Mouse (Mus musculus) forebrain, embryonic 12.5 days (tissue): ENCODE measurements around the gene Bub1. TPM values are rescaled to one million over a fixed set of nuclear protein-coding genes. Genes with fewer than 3 reads are reported as not detected.

Experiments
- ATAC-seq: fragments of 200-750 bp; cut with Nextera tagmentation; 2 replicates; pipeline ENCODE4 v1.8.0; 2017; ENCODE audit warnings: moderate TSS enrichment; ENCODE audit not compliant: low FRiP score
- H3K27ac ChIP-seq: fragments of 300-500 bp; sonication (generic); 2 replicates; pipeline ENCODE4 v1.5.1; 2016; ENCODE audit warnings: mild to moderate bottlenecking
- H3K27me3 ChIP-seq: fragments of 300-500 bp; sonication (generic); 2 replicates; pipeline ENCODE4 v1.6.1; 2016; ENCODE audit warnings: mild to moderate bottlenecking
- H3K36me3 ChIP-seq: fragments of 300-500 bp; sonication (generic); replicated peaks from 2 replicates; pipeline ENCODE4 v1.6.1; 2016; ENCODE audit warnings: mild to moderate bottlenecking
- H3K4me1 ChIP-seq: fragments of 300-500 bp; sonication (generic); 2 replicates; pipeline ENCODE4 v1.6.1; 2016
- H3K4me2 ChIP-seq: fragments of 300-500 bp; sonication (generic); 2 replicates; pipeline ENCODE4 v1.6.1; 2016; ENCODE audit warnings: mild to moderate bottlenecking, moderate library complexity
- H3K4me3 ChIP-seq: fragments of 300-500 bp; sonication (generic); replicated peaks from 2 replicates; pipeline ENCODE4 v1.5.1; 2016; ENCODE audit warnings: mild to moderate bottlenecking
- H3K9ac ChIP-seq: fragments of 300-500 bp; sonication (generic); 2 replicates; pipeline ENCODE4 v1.6.1; 2016; ENCODE audit warnings: mild to moderate bottlenecking
- H3K9me3 ChIP-seq: fragments of 300-500 bp; sonication (generic); 2 replicates; pipeline ENCODE4 v1.6.1; 2016
- WGBS: fragments of 180-500 bp; shearing (Covaris S2); methylation state at CpG from one replicate; pipeline ENCODE4 v1.1.7; 2016; 5-methylcytosine and 5-hydroxymethylcytosine counted together
- polyA plus RNA-seq: library from polyadenylated mRNA; unstranded; fragments of >200 nt; fragmentation: Nextera tagmentation; extraction: Ambion mirVana; gene quantifications from 2 replicates; pipeline ENCODE4 v1.2.1, GENCODE M21; 2016

Gene Bub1
- 75.3 and 83.4 TPM in 2 replicates for polyA plus RNA-seq

DNA sequence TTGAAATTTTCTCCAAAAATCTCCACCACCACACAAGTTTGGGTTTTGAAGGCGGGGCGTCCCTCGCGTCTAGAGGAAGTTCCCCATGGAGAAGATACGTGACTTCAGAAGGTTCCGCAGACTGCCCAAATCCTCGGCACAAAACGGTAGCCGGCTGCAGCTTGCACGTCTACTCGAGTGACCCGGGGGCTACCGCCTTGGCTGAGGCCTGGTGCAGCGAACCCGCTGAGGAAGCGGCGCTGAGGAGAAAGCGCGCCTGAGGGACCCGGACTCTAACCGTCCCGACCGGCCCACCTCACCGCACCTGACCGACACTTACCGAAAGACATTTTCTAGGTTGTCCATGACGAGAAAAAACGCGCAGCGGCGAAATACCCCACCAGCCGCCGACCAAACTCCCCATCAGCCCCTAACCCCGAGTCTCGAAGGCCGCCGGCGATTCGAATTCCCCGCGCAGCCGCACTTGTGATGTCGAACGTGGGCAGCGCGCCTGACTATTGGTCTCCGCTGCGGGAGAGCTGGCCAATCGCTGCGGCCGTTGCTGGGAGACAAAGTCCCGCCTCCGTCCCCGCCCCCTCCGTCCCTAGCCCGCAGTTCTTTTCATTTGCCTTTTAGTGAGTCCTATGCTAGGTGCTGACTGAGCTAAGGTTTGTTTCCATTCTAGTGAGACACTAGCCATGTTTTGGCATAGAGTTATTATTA is at the start of gene Bub1:
TSS of gene Bub1 (minus strand) at position 465 of the 702 bp plus-strand sequence.
- peak within 1 kb of the TSS; percentile 71 for H3K4me2 ChIP-seq
- peak within 1 kb of the TSS; percentile 77 for H3K4me3 ChIP-seq
- peaks cover 7% of the 10 kb centered on the region; the same call in 1 of the 2 replicates for H3K27me3 ChIP-seq
- ATAC-seq = peak; percentile 99
- peak within 1 kb of the TSS; percentile 61 for H3K9ac ChIP-seq
- H3K36me3 ChIP-seq = no peaks in the 10 kb centered on the region
- WGBS = under 1% methylated on average over 56 of the region's 56 CpGs
- H3K9me3 ChIP-seq = no peaks in the 10 kb centered on the region
- peaks cover 17% of the 10 kb centered on the region for H3K4me1 ChIP-seq
- H3K27ac ChIP-seq = no peak within 1 kb of the TSS

DNA sequence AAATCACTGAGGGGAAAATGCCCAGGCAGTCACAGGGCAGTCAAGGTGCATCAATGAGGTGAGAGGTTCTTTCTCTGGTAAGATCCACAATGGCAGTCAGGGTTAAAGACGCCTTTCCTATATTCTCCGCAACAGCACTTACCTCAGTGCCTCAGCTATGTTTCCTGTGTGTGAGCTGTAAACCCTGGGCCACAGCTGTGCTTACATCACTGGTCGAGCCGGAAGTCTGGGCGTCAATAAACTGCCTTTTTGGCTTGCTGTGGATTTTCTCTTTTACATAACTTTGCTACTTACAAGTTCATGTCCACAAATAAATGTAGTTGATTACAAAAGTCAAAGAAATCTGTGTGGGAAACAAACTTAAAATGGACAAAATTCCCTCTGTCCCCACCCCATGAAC is 49.4 kb upstream of the Bub1 start:
- Histone ChIP-seq H3K9me3 (no peaks in the 10 kb centered on the region), H3K27me3 (no peaks in the 10 kb centered on the region), H3K27ac (no peak overlapping the region), H3K4me3 (no peak overlapping the region), H3K36me3 (no peaks in the 10 kb centered on the region), H3K4me1 (no peaks in the 10 kb centered on the region), H3K4me2 (no peak overlapping the region), H3K9ac (no peak overlapping the region)
- WGBS = 92% methylated on average over 5 of the region's 5 CpGs
- no peak for ATAC-seq

DNA sequence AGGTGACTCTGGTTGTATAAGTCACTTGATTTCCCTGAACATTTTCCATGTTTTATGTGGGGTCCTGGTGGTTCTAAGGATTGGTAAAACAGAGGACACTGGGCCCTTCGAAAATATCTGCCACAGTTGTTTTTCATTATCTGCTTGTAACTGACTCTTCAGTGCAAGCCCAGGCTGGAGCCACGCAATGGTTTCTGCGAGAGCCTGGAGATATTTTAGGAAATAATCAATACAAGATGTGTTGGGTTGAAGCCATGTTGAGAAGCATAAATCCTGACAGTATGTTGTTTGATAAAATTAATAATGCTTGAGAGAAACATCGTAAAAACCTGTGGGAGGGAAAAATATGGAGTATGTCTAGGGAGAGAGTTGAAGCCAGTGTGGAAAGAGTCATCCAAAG is 32.7 kb upstream of the Bub1 start:
- no peaks in the 10 kb centered on the region for H3K27me3 ChIP-seq
- no peaks in the 10 kb centered on the region for H3K36me3 ChIP-seq
- no peak for ATAC-seq
- H3K27ac ChIP-seq = no peak overlapping the region
- no peaks in the 10 kb centered on the region for H3K4me1 ChIP-seq
- H3K4me3 ChIP-seq = no peak overlapping the region
- H3K9me3 ChIP-seq = no peaks in the 10 kb centered on the region
- no peak overlapping the region for H3K9ac ChIP-seq
- WGBS = 78% methylated on average over 4 of the region's 4 CpGs
- H3K4me2 ChIP-seq = no peak overlapping the region

DNA sequence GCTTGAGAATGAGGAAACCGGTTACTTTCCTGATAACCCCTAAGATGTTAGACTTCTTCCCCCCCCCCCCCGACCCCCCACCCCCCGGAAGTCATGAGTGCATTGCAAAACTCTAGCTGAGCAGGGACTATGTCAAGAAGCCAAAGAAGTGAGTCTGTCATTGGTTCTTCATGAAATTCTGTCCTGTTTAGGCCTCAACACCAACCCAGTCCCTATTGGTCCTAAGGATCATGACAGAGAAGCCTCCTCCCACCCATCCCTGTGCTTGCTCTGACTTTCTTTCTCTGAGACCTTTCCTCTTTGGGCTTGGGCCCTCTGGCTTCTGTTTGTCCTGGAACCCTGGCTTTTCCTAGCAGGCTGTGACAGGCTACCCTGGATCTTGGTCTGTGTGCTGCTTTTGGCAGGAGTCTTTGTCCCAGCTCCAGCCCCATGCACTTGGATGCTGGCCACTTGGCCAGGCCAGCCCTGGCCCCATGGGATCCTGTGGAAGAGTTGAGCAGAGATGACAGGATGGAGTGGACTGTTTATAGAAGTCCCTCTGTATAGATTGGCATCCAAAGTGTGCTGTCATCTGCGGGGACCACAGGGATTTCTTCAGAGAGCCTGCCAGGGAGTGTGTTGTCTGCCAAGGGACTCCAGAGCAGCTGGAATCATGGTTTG is 22.8 kb upstream of the Bub1 start:
- no peak overlapping the region for H3K4me3 ChIP-seq
- H3K4me1 ChIP-seq = no peaks in the 10 kb centered on the region
- H3K27ac ChIP-seq = no peak overlapping the region
- H3K4me2 ChIP-seq = no peak overlapping the region
- H3K9ac ChIP-seq = no peak overlapping the region
- no peaks in the 10 kb centered on the region for H3K27me3 ChIP-seq
- no peaks in the 10 kb centered on the region for H3K36me3 ChIP-seq
- no peak for ATAC-seq
- no peaks in the 10 kb centered on the region for H3K9me3 ChIP-seq
- WGBS = 67% methylated on average over 4 of the region's 4 CpGs

DNA sequence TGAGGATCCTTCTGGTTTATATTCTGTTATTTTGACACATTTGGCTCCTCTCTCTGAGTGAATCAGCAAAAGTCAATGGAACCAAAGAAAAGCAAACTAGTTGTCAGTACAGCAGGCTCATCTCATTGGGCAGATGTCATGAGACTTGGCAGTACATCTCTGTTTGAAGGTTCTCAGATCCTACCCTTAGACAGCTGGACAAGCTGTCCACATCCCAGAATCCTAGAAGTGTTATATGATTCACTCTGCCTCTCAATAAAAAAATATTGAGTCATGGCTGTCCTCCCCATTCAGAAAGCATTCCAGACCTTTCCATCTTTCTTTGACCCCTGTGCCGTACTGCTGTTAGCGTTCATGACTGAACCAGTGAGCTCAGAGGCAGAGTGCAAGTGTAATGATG is 18.7 kb upstream of the Bub1 start:
- Histone ChIP-seq H3K27me3 (no peaks in the 10 kb centered on the region), H3K27ac (no peak overlapping the region), H3K4me1 (no peaks in the 10 kb centered on the region), H3K9ac (no peak overlapping the region), H3K9me3 (no peaks in the 10 kb centered on the region), H3K36me3 (no peaks in the 10 kb centered on the region), H3K4me3 (no peak overlapping the region), H3K4me2 (no peak overlapping the region)
- ATAC-seq = no peak
- WGBS = 88% methylated on average over 2 of the region's 2 CpGs

DNA sequence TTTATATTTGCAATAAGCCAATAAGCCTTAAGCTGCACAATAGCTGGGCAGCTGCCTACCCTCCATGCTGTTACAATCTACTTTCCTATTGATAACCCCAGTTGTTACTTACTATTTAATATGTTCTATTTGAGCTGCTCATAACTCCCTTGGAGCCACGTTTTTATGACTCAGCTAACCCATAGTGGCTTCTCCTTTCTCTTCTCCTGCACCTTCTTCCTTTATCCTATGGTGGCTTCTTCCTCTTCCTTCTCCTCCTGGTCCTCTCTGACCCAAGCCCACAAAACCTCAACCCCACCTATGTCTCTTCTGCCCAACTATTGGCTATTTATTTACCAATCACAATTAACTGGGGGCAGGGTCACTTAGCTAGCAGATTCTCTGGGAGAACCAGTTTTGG is 14.9 kb upstream of the Bub1 start:
- Histone ChIP-seq H3K27ac (no peak overlapping the region), H3K27me3 (no peaks in the 10 kb centered on the region), H3K36me3 (no peaks in the 10 kb centered on the region), H3K4me3 (no peak overlapping the region), H3K4me1 (no peaks in the 10 kb centered on the region), H3K4me2 (no peak overlapping the region), H3K9me3 (no peaks in the 10 kb centered on the region), H3K9ac (no peak overlapping the region)
- ATAC-seq = no peak
- 33% methylated on average over 1 of the region's 1 CpGs for WGBS

GRCm38 (mm10) chr2:127846008-127846407 is 14.3 kb upstream of the Bub1 start:
- H3K9ac ChIP-seq = no peak overlapping the region
- H3K4me1 ChIP-seq = no peaks in the 10 kb centered on the region
- H3K27ac ChIP-seq = no peak overlapping the region
- H3K4me3 ChIP-seq = no peak overlapping the region
- no peak overlapping the region for H3K4me2 ChIP-seq
- no peak for ATAC-seq
- H3K27me3 ChIP-seq = 0 out of 2 replicates have a peak, but pooled peaks cover under 1% of the 10 kb centered on the region
- no peaks in the 10 kb centered on the region for H3K36me3 ChIP-seq
- no peaks in the 10 kb centered on the region for H3K9me3 ChIP-seq

- Histone ChIP-seq H3K9ac (no peak overlapping the region), H3K4me2 (no peak overlapping the region), H3K27me3 (peaks cover 6% of the 10 kb centered on the region; the same call in 1 of the 2 replicates), H3K9me3 (no peaks in the 10 kb centered on the region), H3K4me1 (no peaks in the 10 kb centered on the region), H3K27ac (no peak overlapping the region), H3K4me3 (no peak overlapping the region), H3K36me3 (no peaks in the 10 kb centered on the region)
- WGBS = 62% methylated on average over 7 of the region's 7 CpGs
- no peak for ATAC-seq
Measured at GRCm38 (mm10) chr2:127845346-127845982, 13.8 kb upstream of the Bub1 start.

- Histone ChIP-seq H3K4me1 (peaks cover 5% of the 10 kb centered on the region), H3K4me3 (no peak overlapping the region), H3K9me3 (no peaks in the 10 kb centered on the region), H3K27ac (no peak overlapping the region), H3K4me2 (no peak overlapping the region), H3K36me3 (no peaks in the 10 kb centered on the region), H3K9ac (no peak overlapping the region), H3K27me3 (peaks cover 28% of the 10 kb centered on the region)
- 73% methylated on average over 3 of the region's 3 CpGs for WGBS
- no peak for ATAC-seq
Measured at GRCm38 (mm10) chr2:127842421-127842820, 10.8 kb upstream of the Bub1 start.

GRCm38 (mm10) chr2:127841402-127841801 is 9.7 kb upstream of the Bub1 start:
- Histone ChIP-seq H3K9ac (no peak overlapping the region), H3K27me3 (peaks cover 34% of the 10 kb centered on the region), H3K36me3 (no peaks in the 10 kb centered on the region), H3K9me3 (no peaks in the 10 kb centered on the region), H3K4me2 (no peak overlapping the region), H3K4me1 (peaks cover 5% of the 10 kb centered on the region), H3K27ac (no peak overlapping the region), H3K4me3 (no peak overlapping the region)
- no peak for ATAC-seq
- WGBS = 97% methylated on average over 1 of the region's 1 CpGs

GRCm38 (mm10) chr2:127839425-127839824 is 7.8 kb upstream of the Bub1 start:
- 8% methylated on average over 11 of the region's 11 CpGs for WGBS

GRCm38 (mm10) chr2:127838576-127838975 is 6.9 kb upstream of the Bub1 start, which contains the start of gene Acoxl:
TSS of gene Acoxl (plus strand) at chr2:127838876.
- Histone ChIP-seq H3K36me3 (no peaks in the 10 kb centered on the region), H3K27ac (no peak within 1 kb of the TSS), H3K9me3 (no peaks in the 10 kb centered on the region), H3K4me3 (no peak within 1 kb of the TSS), H3K4me1 (peaks cover 5% of the 10 kb centered on the region), H3K9ac (no peak within 1 kb of the TSS), H3K4me2 (no peak within 1 kb of the TSS; the same call in 1 of the 2 replicates), H3K27me3 (peaks cover 41% of the 10 kb centered on the region)
- whole genome bisulfite sequencing = 71% methylated on average over 7 of the region's 7 CpGs
- ATAC-seq = no peak

More at GRCm38 (mm10) chr2:127839425-127839824, 7.8 kb upstream of the Bub1 start:
- H3K9me3 ChIP-seq = no peaks in the 10 kb centered on the region
- H3K4me2 ChIP-seq = no peak overlapping the region; the same call in 1 of the 2 replicates
- no peak for ATAC-seq
- H3K27me3 ChIP-seq = peaks cover 36% of the 10 kb centered on the region
- H3K36me3 ChIP-seq = no peaks in the 10 kb centered on the region
- H3K27ac ChIP-seq = no peak overlapping the region
- H3K4me3 ChIP-seq = no peak overlapping the region
- peaks cover 5% of the 10 kb centered on the region for H3K4me1 ChIP-seq
- H3K9ac ChIP-seq = no peak overlapping the region
